Mouse (Mus musculus) brain, embryonic 14.5 days (tissue): Measurements from ENCODE around the gene Adcyap1.

Experiments used
- CTCF ChIP-seq: fragments of 200-500 bp; IDR thresholded peaks from 2 replicates; pipeline ENCODE4 v1.5.1; 2012; ENCODE audit warnings: inconsistent platforms, mild to moderate bottlenecking, moderate library complexity, borderline replicate concordance; ENCODE audit not compliant: insufficient read depth, insufficient read length; ENCODE audit errors: extremely low read depth
- POLR2A ChIP-seq: fragments of 200-500 bp; IDR thresholded peaks from 2 replicates; pipeline ENCODE4 v1.6.1; 2012; ENCODE audit warnings: mild to moderate bottlenecking, inconsistent platforms, borderline replicate concordance; ENCODE audit not compliant: poor library complexity, insufficient read depth, insufficient read length, severe bottlenecking; ENCODE audit errors: extremely low read depth

- TF ChIP-seq POLR2A (no peak), CTCF (no peak)
Measured at GRCm38 (mm10) chr17:93203076-93204031, 4.5 kb downstream of the Adcyap1 start.
